Mouse (Mus musculus): ENCODE measurements around the gene Prr14. TPM values are rescaled to one million over a fixed set of nuclear protein-coding genes. Genes with fewer than 3 reads are reported as not detected.
"Not testable (repeated sequence)": the region's sequence is repeated elsewhere in the genome, so short reads cannot be mapped to it uniquely, and the experiment has no call there.

Gene Prr14
- total RNA-seq (2017), result 19.0 and 33.8 TPM in 2 replicates

DNA sequence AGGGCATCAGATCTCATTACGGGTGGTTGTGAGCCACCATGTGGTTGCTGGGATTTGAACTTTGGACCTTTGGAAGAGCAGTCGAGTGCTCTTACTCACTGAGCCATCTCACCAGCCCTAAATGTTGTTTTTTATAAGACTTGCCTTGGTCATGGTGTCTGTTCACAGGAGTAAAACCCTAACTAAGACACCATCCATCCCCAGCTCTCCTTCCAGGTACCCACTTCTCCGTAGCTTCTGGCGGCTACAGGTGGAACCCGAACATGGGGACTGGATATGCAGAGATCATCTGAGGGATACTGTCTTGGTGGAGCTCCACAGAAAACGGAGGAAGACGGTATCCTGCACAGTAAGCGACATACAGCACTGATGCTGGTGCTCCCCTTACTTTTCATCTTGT lies at the start of gene Prr14:
Gene Prr14, plus strand, starts transcription at position 301 of the 400 bp plus-strand sequence.
- not testable (repeated sequence) for ATAC-seq (replicated peaks; ENCODE audit: low read depth, poor library complexity, severe bottlenecking)

GRCm38 (mm10) chr7:127411418-127411817 lies 48.0 kb upstream of the Prr14 start:
- no peak for ATAC-seq (replicated peaks; ENCODE audit: low read depth, poor library complexity, severe bottlenecking)

DNA sequence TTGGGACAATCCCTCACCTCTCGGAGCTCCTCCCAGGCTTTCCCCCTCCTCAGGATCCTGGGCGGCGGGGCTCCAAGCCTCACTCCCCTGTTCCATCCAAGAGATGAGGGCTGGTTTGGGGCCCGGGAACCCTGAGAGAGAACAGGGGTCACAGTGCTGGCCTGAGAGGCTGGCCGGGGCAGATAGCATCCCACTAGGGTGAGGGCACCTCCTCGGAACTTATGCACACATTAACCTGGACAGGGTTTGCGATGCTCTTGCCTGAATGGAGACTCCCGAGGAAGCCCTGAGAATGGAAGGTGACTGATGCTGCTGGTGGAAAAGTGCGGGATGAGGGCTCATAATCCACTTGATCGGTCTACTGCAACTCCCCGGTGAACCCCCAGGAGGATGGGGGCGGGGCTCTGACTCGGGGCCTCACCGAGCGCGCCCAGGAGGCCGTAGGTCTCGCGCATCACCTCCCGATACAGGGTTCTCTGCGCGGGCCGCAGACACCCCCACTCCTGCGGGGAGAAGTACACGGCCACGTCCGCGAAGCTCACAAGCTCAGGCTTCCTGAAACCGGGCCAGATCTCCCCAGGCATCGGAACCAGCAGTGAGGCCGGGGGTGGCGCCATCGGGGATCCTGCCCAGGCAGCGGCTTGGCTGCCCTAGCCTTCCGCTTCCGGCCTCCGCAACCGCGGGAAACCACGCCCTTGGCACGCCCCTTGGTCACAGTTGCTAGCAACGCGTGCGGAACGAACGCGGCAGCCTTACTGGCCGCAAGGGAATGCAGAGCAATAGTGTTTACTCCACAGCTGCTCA lies 37.8 kb upstream of the Prr14 start, which contains the start of gene Zfp688:
Gene Zfp688, minus strand, starts transcription at position 681 of the 804 bp plus-strand sequence.
- ATAC-seq (replicated peaks; ENCODE audit: low read depth, poor library complexity, severe bottlenecking), result peak; percentile 97

DNA sequence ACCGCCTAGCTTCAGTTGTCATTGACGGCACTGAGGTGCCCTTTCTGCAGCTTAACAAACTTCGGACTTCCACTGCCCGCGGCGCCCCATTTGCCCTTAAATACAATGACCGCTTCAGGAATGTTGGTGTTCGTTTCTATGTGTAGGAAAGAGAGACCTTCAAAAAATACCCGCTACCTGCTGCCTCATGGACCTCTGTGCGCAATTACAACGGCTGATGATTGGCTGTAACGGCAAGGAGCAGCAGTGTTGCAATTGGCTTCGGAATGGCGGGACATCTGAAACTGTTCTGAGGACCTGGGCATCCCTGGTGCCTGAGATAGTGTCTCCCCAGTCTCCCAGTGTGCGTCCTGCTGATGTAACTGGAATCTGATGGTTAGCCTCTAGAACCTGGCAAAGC lies 37.2 kb upstream of the Prr14 start:
- ATAC-seq (replicated peaks; ENCODE audit: low read depth, poor library complexity, severe bottlenecking), result peak; percentile 8; the same call in 1 of the 2 replicates

DNA sequence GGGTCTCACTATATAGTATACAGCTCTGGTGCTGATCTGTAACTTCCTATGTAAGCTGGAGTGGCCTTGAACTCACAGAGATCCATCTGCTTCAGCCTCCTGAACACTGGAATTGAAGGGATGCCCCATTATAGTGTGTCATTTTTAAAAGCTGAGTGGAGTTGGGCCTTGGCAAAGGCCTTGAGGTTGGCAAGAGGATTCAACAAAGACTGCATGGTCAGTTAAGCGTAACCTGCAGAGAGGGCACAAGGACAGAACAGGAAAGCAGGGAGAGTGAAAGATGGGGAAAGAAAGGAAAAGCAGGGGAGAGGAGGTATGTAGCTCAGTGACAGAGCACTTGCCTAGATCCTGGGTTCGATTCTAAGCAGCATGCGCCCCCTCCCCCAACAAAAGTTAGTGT lies 34.1 kb upstream of the Prr14 start:
- ATAC-seq (replicated peaks; ENCODE audit: low read depth, poor library complexity, severe bottlenecking), result no peak

GRCm38 (mm10) chr7:127425911-127426310 lies 33.5 kb upstream of the Prr14 start:
- no peak for ATAC-seq (replicated peaks; ENCODE audit: low read depth, poor library complexity, severe bottlenecking)

DNA sequence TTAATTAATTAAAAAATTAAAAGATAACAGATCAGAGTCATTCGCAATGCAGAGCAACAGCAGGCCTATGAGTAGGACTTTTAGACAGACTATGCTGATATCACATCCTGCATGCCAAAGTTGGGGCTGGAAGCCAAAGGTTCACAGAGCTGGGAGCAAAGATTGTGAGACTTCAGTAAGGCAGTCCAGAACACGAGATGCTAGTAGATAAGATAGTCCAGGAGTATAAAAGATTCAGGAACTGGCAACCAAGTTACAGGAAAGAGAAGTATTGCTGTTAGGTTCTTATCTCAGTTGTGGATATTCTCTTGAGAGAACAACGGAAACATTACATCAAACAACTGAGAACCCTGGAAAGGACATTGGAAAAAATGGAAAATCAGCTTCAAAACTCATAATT lies 33.1 kb upstream of the Prr14 start:
- no peak for ATAC-seq (replicated peaks; ENCODE audit: low read depth, poor library complexity, severe bottlenecking)

DNA sequence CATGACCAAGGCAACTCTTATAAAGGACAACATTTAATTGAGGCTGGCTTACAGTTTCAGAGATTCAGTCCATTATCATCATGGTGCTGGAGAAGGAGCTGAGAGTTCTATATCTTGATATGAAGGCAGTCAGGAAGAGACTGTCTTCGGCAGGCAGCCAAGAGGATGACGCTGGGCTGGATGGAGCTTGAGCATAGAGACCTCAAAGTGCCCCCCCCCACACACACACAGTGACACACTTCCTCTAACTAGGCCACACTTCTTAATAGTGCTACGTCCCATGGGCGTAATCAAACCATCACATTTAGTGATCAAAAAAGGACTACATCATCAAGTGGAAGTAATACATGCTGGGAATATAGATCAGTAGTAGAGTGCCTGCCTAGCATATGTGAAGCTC lies 24.2 kb upstream of the Prr14 start:
- no peak for ATAC-seq (replicated peaks; ENCODE audit: low read depth, poor library complexity, severe bottlenecking)

DNA sequence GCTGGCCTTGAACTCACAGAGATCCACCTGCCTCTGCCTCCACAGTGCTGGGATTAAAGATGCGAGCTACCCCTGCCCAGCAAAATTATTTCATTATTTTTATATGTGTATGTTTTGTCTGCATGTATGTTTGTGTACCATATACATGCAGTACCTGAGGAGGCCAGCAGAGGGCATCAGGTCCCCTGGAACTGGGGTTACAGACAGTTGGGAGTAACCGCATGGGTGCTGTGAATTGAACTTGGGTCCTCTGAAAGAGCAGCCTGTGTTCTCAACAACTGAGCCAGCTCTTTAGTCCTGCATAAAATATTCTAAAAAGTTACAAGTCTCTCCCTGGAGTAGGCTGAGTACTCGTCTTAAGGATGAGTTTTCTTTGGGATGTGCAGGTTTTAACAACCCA lies 21.7 kb upstream of the Prr14 start:
- ATAC-seq (replicated peaks; ENCODE audit: low read depth, poor library complexity, severe bottlenecking), result no peak

GRCm38 (mm10) chr7:127443976-127444375 lies 15.4 kb upstream of the Prr14 start:
- ATAC-seq (replicated peaks; ENCODE audit: low read depth, poor library complexity, severe bottlenecking), result no peak

DNA sequence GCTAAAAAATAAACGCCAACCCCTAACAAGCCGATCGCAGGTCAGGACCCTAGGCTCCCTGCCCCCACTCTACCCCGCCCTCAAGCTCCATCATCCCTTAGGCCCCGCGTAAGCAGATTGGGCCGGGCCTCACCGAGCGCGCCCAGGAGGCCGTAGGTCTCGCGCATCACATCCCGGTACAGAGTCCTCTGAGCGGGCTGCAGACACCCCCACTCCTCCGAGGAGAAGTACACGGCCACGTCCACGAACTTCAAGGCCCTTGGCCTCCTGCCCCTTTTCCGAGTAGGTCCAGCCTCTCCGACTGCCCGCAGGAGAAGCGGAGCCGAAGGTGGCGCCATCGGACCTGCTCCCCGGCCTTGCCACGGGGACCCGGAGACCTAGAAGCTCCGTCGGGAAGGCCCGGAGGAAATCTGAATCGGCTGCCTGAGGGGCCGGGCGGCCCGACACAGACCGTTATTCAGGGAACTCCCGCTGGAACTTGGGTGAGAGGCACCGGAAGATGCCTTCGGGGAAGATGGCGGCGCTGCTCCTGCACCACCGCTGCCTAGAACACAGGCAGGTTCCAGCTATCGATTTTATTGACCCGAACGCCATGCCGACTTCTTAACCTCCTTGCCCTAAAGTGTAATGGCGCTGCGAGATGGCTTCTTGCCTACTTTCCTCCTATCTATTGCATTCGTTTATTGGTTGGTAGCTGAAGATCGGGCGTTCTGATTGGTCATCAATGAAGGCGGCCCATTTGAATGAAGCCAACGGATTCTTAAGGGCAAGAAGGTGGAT lies 10.7 kb upstream of the Prr14 start, which contains the start of gene Zfp689:
Gene Zfp689, minus strand, starts transcription at position 638 of the 780 bp plus-strand sequence.
- ATAC-seq (replicated peaks; ENCODE audit: low read depth, poor library complexity, severe bottlenecking), result peak; percentile 97

GRCm38 (mm10) chr7:127449966-127450365 lies 9.4 kb upstream of the Prr14 start:
- ATAC-seq (replicated peaks; ENCODE audit: low read depth, poor library complexity, severe bottlenecking), result no peak

DNA sequence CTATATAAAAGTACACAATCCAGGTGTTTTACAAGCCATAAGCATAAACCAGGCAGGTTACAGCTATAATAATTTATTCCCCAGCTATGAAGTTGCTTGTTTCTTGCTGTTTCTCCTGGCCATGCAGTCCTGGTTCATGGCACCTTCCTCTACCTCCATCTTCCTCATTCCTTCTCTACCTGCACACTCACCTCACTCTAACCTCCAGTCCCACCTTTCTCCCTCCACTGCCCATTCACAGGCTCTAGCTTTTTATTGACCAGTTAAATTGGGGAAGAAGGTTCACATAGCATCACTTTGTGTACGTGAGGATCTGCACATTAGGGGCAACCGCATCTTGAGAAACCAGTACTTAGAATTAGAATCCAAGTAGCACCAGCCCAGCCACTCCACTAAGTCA lies 6.4 kb upstream of the Prr14 start:
- no peak for ATAC-seq (replicated peaks; ENCODE audit: low read depth, poor library complexity, severe bottlenecking)

GRCm38 (mm10) chr7:127454905-127455304 lies 4.5 kb upstream of the Prr14 start:
- ATAC-seq (replicated peaks; ENCODE audit: low read depth, poor library complexity, severe bottlenecking), result no peak

GRCm38 (mm10) chr7:127458371-127459122 lies 864 bp upstream of the Prr14 start:
- ATAC-seq (replicated peaks; ENCODE audit: low read depth, poor library complexity, severe bottlenecking), result not testable (repeated sequence)

GRCm38 (mm10) chr7:127465191-127465590 lies 5.8 kb downstream of the Prr14 start:
- ATAC-seq (replicated peaks; ENCODE audit: low read depth, poor library complexity, severe bottlenecking), result no peak

- not testable (repeated sequence) for ATAC-seq (replicated peaks; ENCODE audit: low read depth, poor library complexity, severe bottlenecking)
These were observed 6.3 kb downstream of the Prr14 start for GRCm38 (mm10) chr7:127465670-127466069.

- ATAC-seq (replicated peaks; ENCODE audit: low read depth, poor library complexity, severe bottlenecking), result no peak
These were observed 7.2 kb downstream of the Prr14 start for GRCm38 (mm10) chr7:127466606-127467005.

DNA sequence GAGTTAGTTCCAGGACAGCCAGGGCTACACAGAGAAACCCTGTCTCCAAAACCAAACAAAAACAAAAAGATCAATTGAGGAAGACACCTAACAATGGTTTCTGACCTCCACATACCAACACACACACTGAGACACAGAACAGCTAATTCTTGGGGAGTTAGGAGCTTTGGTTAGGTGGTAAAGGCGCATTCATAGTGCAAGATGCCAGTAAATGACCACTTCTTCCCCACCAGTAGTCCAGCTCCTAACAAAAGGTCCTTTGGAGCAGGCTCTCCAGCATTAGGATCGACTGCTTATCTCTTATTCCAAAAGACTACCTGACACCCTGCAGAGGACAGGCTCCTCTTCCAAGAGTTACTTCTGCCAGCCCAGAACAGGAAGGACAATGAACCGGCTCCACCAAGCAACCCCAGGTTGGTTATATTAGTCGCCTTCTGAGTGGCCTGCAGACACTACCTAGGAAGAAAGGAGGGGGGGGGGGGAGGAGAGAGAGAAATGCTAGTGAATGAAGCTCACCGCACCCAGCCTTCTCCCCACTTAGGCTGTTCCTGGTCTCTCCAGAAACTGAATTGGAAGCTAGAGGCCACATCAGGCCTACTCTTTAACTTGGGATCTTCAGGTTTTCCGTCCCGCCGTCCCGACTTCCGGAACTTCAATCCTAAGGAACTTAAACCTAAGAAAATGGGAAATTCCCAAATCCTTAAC lies 10.8 kb downstream of the Prr14 start:
- ATAC-seq (replicated peaks; ENCODE audit: low read depth, poor library complexity, severe bottlenecking), result 0 out of 2 replicates have a peak, but pooled peaks have one; percentile 19
